Mouse (Mus musculus): ENCODE results near the gene Cd47.

The Cd47 gene

GRCm38 (mm10) chr16:49941031-49941430, 140.7 kb downstream of the Cd47 start:
- in situ Hi-C loops (cut with MboI, MseI) = loop anchor here (5.0 kb wide), 1 partner anchor 36 kb away; no protein-coding TSS in a partner anchor

- in situ Hi-C loops (cut with MboI, MseI) = loop anchor here (5.0 kb wide), 1 partner anchor 34 kb away; no protein-coding TSS in a partner anchor
These were observed 143.4 kb downstream of the Cd47 start for GRCm38 (mm10) chr16:49943726-49944125.

GRCm38 (mm10) chr16:49945084-49945483, 144.8 kb downstream of the Cd47 start:
- in situ Hi-C loops (cut with MboI, MseI) = no loop called here

- in situ Hi-C loops (cut with MboI, MseI) = no loop called here
These were observed 146.7 kb downstream of the Cd47 start for GRCm38 (mm10) chr16:49947049-49947448.

GRCm38 (mm10) chr16:49947610-49948009, 147.3 kb downstream of the Cd47 start:
- in situ Hi-C loops (cut with MboI, MseI) = no loop called here

GRCm38 (mm10) chr16:49948287-49948686, 148.0 kb downstream of the Cd47 start:
- in situ Hi-C loops (cut with MboI, MseI) = no loop called here

- in situ Hi-C loops (cut with MboI, MseI) = no loop called here
These were observed 148.9 kb downstream of the Cd47 start for GRCm38 (mm10) chr16:49949261-49949660.

- in situ Hi-C loops (cut with MboI, MseI) = no loop called here
These were observed 150.0 kb downstream of the Cd47 start for GRCm38 (mm10) chr16:49950340-49950739.

- in situ Hi-C loops (cut with MboI, MseI) = no loop called here
These were observed 151.0 kb downstream of the Cd47 start for GRCm38 (mm10) chr16:49951288-49951691.

- in situ Hi-C loops (cut with MboI, MseI) = no loop called here
These were observed 151.7 kb downstream of the Cd47 start for GRCm38 (mm10) chr16:49951925-49952523.

GRCm38 (mm10) chr16:49953817-49954216, 153.5 kb downstream of the Cd47 start:
- in situ Hi-C loops (cut with MboI, MseI) = no loop called here

GRCm38 (mm10) chr16:49954909-49955308, 154.6 kb downstream of the Cd47 start:
- in situ Hi-C loops (cut with MboI, MseI) = no loop called here

- in situ Hi-C loops (cut with MboI, MseI) = no loop called here
These were observed 155.0 kb downstream of the Cd47 start for GRCm38 (mm10) chr16:49955325-49955724.

- in situ Hi-C loops (cut with MboI, MseI) = no loop called here
These were observed 155.6 kb downstream of the Cd47 start for GRCm38 (mm10) chr16:49955952-49956351.

GRCm38 (mm10) chr16:49956531-49957302, 156.4 kb downstream of the Cd47 start:
- in situ Hi-C loops (cut with MboI, MseI) = no loop called here

- in situ Hi-C loops (cut with MboI, MseI) = no loop called here
These were observed 158.6 kb downstream of the Cd47 start for GRCm38 (mm10) chr16:49958900-49959436.

- in situ Hi-C loops (cut with MboI, MseI) = no loop called here
These were observed 162.0 kb downstream of the Cd47 start for GRCm38 (mm10) chr16:49962305-49962704.

- in situ Hi-C loops (cut with MboI, MseI) = no loop called here
These were observed 164.1 kb downstream of the Cd47 start for GRCm38 (mm10) chr16:49964321-49964986.

All from T-helper 1 cell (primary cell).